Mouse (Mus musculus): ENCODE measurements around the gene Stat2. TPM values are rescaled to one million over a fixed set of nuclear protein-coding genes. Genes with fewer than 3 reads are reported as not detected.

The Stat2 gene
- total RNA-seq, 2 experiments from 2014 or later: 17.4 to 27.5 TPM

Other genes with a start within 250 kb of the Stat2 start
- gene Naca, start 235.0 kb upstream of the Stat2 start, total RNA-seq (2021): 100 to 1,000 TPM; 694 to 716 TPM
- 100 to 1,000 TPM; 138 to 142 TPM for gene Ptges3, start 211.6 kb upstream of the Stat2 start, total RNA-seq (2021)
- gene Atp5b, start 187.3 kb upstream of the Stat2 start, total RNA-seq (2021): 1,000 to 10,000 TPM; 4,995 to 5,524 TPM
- gene Baz2a, start 179.0 kb upstream of the Stat2 start, total RNA-seq (2021): 10 to 100 TPM; 37.1 to 51.9 TPM
- gene Rbms2, start 90.3 kb upstream of the Stat2 start, total RNA-seq (2021): 10 to 100 TPM; 65.3 to 74.8 TPM
- 10 to 100 TPM; 12.8 to 22.3 TPM for gene Gls2, start 76.1 kb upstream of the Stat2 start, total RNA-seq (2021)
- gene Spryd4, start 58.8 kb upstream of the Stat2 start, total RNA-seq (2021): 10 to 100 TPM; 21.6 to 27.3 TPM
- gene Mip, start 44.7 kb upstream of the Stat2 start, total RNA-seq (2021): not detected
- 10 to 100 TPM; 16.4 to 21.9 TPM for gene Timeless, start 38.5 kb upstream of the Stat2 start, total RNA-seq (2021)
- 10 to 100 TPM in 1 of 2 experiments, 1 to 10 TPM in 1; 7.4 to 17.5 TPM for gene Apon, start 16.5 kb upstream of the Stat2 start, total RNA-seq (2021)
- 100 to 1,000 TPM in 1 of 2 experiments, 10 to 100 TPM in 1; 78.0 to 183 TPM for gene Apof, start 1.9 kb upstream of the Stat2 start, total RNA-seq (2021)
- under 1 TPM in 1 of 2 experiments, not detected in 1; 0.27 TPM for gene Il23a, start 28.2 kb downstream of the Stat2 start, total RNA-seq (2021)
- gene Pan2, start 32.8 kb downstream of the Stat2 start, total RNA-seq (2021): 10 to 100 TPM; 24.0 to 32.8 TPM
- gene Cnpy2, start 51.9 kb downstream of the Stat2 start, total RNA-seq (2021): 100 to 1,000 TPM; 149 to 165 TPM
- 1,000 to 10,000 TPM; 1,048 to 1,207 TPM for gene Cs, start 67.2 kb downstream of the Stat2 start, total RNA-seq (2021)
- gene Coq10a, start 98.4 kb downstream of the Stat2 start, total RNA-seq (2021): 100 to 1,000 TPM in 1 of 2 experiments, 10 to 100 TPM in 1; 99.9 to 128 TPM
- gene Ankrd52, start 106.6 kb downstream of the Stat2 start, total RNA-seq (2021): 10 to 100 TPM; 53.3 to 57.8 TPM
- gene Slc39a5, start 130.7 kb downstream of the Stat2 start, total RNA-seq (2021): 1 to 10 TPM; 2.3 to 5.9 TPM
- gene Nabp2, start 140.9 kb downstream of the Stat2 start, total RNA-seq (2021): 10 to 100 TPM; 58.0 to 59.9 TPM
- 10 to 100 TPM; 37.4 TPM for gene Rnf41, start 141.1 kb downstream of the Stat2 start, total RNA-seq (2021)
- 100 to 1,000 TPM in 1 of 2 experiments, 10 to 100 TPM in 1; 94.1 to 123 TPM for gene Smarcc2, start 188.7 kb downstream of the Stat2 start, total RNA-seq (2021)
- gene Myl6, start 223.6 kb downstream of the Stat2 start, total RNA-seq (2021): 100 to 1,000 TPM; 739 to 765 TPM
- 10 to 100 TPM; 10.9 to 17.3 TPM for gene Myl6b, start 228.1 kb downstream of the Stat2 start, total RNA-seq (2021)